Mouse (Mus musculus) lung, postnatal 0 days (tissue): Measurements from ENCODE around the gene Trim62.

Experiments used
- CTCF ChIP-seq: IDR thresholded peaks from 2 replicates; pipeline ENCODE4 v1.5.1; 2016; ENCODE audit warnings: antibody characterized with exemption, mild to moderate bottlenecking
- EP300 ChIP-seq: IDR thresholded peaks from 2 replicates; pipeline ENCODE4 v1.6.1; 2016; ENCODE audit warnings: antibody characterized with exemption, mild to moderate bottlenecking, control low read depth

DNA sequence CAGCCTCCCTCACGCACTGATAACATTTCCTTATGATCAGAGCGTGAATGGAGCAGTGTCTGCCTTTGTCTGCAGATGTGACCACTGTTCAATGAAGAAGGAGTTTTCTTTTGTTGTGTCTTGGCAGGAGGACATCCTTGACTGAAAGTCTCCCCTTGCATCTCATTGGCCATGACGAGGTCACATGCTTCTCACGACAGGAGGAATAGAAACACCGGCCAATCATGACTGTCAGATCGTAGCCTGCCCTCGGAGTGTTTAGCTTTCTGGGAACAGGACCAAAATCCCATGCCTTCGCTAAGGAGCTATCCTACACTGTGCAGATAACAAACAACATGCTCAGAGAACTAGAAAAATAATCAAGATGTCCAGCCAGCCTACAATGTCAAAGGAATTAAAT, 42.1 kb upstream of the Trim62 start:
- TF ChIP-seq CTCF (no peak), EP300 (no peak)
